Mouse (Mus musculus): Measurements from ENCODE around the gene Sim2.

GRCm38 (mm10) chr16:94079856-94080555 is 4.7 kb upstream of the Sim2 start:
- no peak for TF ChIP-seq CTCF (IDR thresholded peaks at IDR 0.05; ENCODE audit: low read depth)
- TF ChIP-seq EP300 (IDR thresholded peaks at IDR 0.05; ENCODE audit: low read depth): no peak

Data from liver, embryonic 14.5 days (tissue).